Mouse (Mus musculus) embryonic facial prominence, embryonic 11.5 days (tissue): ENCODE data around the gene Prpsap1. TPM values are rescaled to one million over a fixed set of nuclear protein-coding genes. Genes with fewer than 3 reads are reported as not detected.
"Not testable (repeated sequence)": the region's sequence is repeated elsewhere in the genome, so short reads cannot be mapped to it uniquely, and the experiment has no call there.

Experiments
- ATAC-seq: fragments of 200-750 bp; cut with Nextera tagmentation; replicated peaks from 2 replicates; pipeline ENCODE4 v1.8.0; 2017; ENCODE audit warnings: low read depth; ENCODE audit not compliant: insufficient number of reproducible peaks, low FRiP score, low TSS enrichment
- DNase-seq: peaks from one replicate; pipeline ENCODE4 v3.0.0-alpha.2; 2015; ENCODE audit warnings: low spot score
- H3K27ac ChIP-seq: fragments of 300-500 bp; sonication (generic); replicated peaks from 2 replicates; pipeline ENCODE4 v1.5.1; 2014; ENCODE audit warnings: mild to moderate bottlenecking, low read depth, low read length, control low read depth
- H3K27me3 ChIP-seq: fragments of 300-500 bp; sonication (generic); 2 replicates; pipeline ENCODE4 v1.6.1; 2014; ENCODE audit warnings: mild to moderate bottlenecking, low read length, moderate library complexity, mixed read lengths; ENCODE audit not compliant: control insufficient read depth, insufficient read depth
- H3K36me3 ChIP-seq: fragments of 300-500 bp; sonication (generic); replicated peaks from 2 replicates; pipeline ENCODE4 v1.6.1; 2014; ENCODE audit warnings: low read depth, mild to moderate bottlenecking, low read length, moderate library complexity, mixed read lengths; ENCODE audit not compliant: control insufficient read depth, insufficient read depth
- H3K4me1 ChIP-seq: fragments of 300-500 bp; sonication (generic); 2 replicates; pipeline ENCODE4 v1.6.1; 2014; ENCODE audit warnings: low read length, mixed read lengths; ENCODE audit not compliant: control insufficient read depth, insufficient read depth
- H3K4me2 ChIP-seq: fragments of 300-500 bp; sonication (generic); 2 replicates; pipeline ENCODE4 v1.6.1; 2014; ENCODE audit warnings: low read depth, mild to moderate bottlenecking, control low read depth, low read length, moderate library complexity
- H3K4me3 ChIP-seq: fragments of 300-500 bp; sonication (generic); 2 replicates; pipeline ENCODE4 v1.5.1; 2014; ENCODE audit warnings: low read depth, low read length, control low read depth
- H3K9ac ChIP-seq: fragments of 300-500 bp; sonication (generic); replicated peaks from 2 replicates; pipeline ENCODE4 v1.6.1; 2014; ENCODE audit warnings: mild to moderate bottlenecking, control low read depth, low read length
- H3K9me3 ChIP-seq: fragments of 300-500 bp; sonication (generic); replicated peaks from 2 replicates; pipeline ENCODE4 v1.6.1; 2016; ENCODE audit warnings: mild to moderate bottlenecking, low read length, inconsistent platforms, mixed read lengths; ENCODE audit not compliant: control insufficient read depth
- WGBS: fragments of 180-500 bp; shearing (Covaris S2); extraction: QIAGEN DNeasy Blood & Tissue Kit; methylation state at CpG from one replicate; pipeline ENCODE4 v1.1.7; 2014; 5-methylcytosine and 5-hydroxymethylcytosine counted together
- polyA plus RNA-seq: library from polyadenylated mRNA; unstranded; fragments of >200 nt; fragmentation: Nextera tagmentation; extraction: Ambion mirVana; gene quantifications from 2 replicates; pipeline ENCODE4 v1.2.1, GENCODE M21; 2014

Prpsap1 gene
- polyA plus RNA-seq, 1 experiment from 2014 or later: 171 TPM

- no peak overlapping the region for H3K4me3 ChIP-seq
- no peak overlapping the region for H3K27ac ChIP-seq
- H3K36me3 ChIP-seq: peaks cover 25% of the 10 kb centered on the region
Observed at GRCm38 (mm10) chr11:116477160-116477759, 16.7 kb downstream of the Prpsap1 start.

GRCm38 (mm10) chr11:116476696-116477095, 17.3 kb downstream of the Prpsap1 start:
- no peaks in the 10 kb centered on the region for H3K9me3 ChIP-seq
- H3K9ac ChIP-seq: no peak overlapping the region
- no peaks in the 10 kb centered on the region for H3K27me3 ChIP-seq
- no peak overlapping the region for H3K4me3 ChIP-seq
- no peaks in the 10 kb centered on the region for H3K4me1 ChIP-seq
- peaks cover 27% of the 10 kb centered on the region for H3K36me3 ChIP-seq
- H3K27ac ChIP-seq: no peak overlapping the region
- no peak overlapping the region for H3K4me2 ChIP-seq
- no peak for ATAC-seq
- WGBS: 93% methylated on average over 6 of the region's 6 CpGs
- DNase-seq: no peak

More at GRCm38 (mm10) chr11:116477160-116477759, 16.7 kb downstream of the Prpsap1 start:
- WGBS: 68% methylated on average over 15 of the region's 15 CpGs
- DNase-seq (no peak), ATAC-seq (no peak)
- no peaks in the 10 kb centered on the region for H3K27me3 ChIP-seq
- no peak overlapping the region for H3K4me2 ChIP-seq
- H3K9ac ChIP-seq: no peak overlapping the region
- no peaks in the 10 kb centered on the region for H3K4me1 ChIP-seq
- no peaks in the 10 kb centered on the region for H3K9me3 ChIP-seq

GRCm38 (mm10) chr11:116476041-116476440, 18.0 kb downstream of the Prpsap1 start:
- Histone ChIP-seq H3K36me3 (peaks cover 27% of the 10 kb centered on the region), H3K9ac (no peak overlapping the region), H3K4me2 (no peak overlapping the region), H3K27me3 (no peaks in the 10 kb centered on the region), H3K4me3 (no peak overlapping the region), H3K9me3 (no peaks in the 10 kb centered on the region), H3K27ac (no peak overlapping the region), H3K4me1 (no peaks in the 10 kb centered on the region)
- 91% methylated on average over 10 of the region's 10 CpGs for WGBS
- no peak for ATAC-seq
- no peak for DNase-seq

- H3K4me1 ChIP-seq: no peaks in the 10 kb centered on the region
- peaks cover 15% of the 10 kb centered on the region for H3K36me3 ChIP-seq
- no peak for ATAC-seq
- H3K4me3 ChIP-seq: no peak overlapping the region
- 83% methylated on average over 4 of the region's 4 CpGs for whole genome bisulfite sequencing
- H3K9ac ChIP-seq: no peak overlapping the region
- no peak for DNase-seq
- no peaks in the 10 kb centered on the region for H3K9me3 ChIP-seq
- no peaks in the 10 kb centered on the region for H3K27me3 ChIP-seq
- H3K4me2 ChIP-seq: no peak overlapping the region
- no peak overlapping the region for H3K27ac ChIP-seq
Observed at GRCm38 (mm10) chr11:116472275-116472674, 21.7 kb downstream of the Prpsap1 start.

GRCm38 (mm10) chr11:116470896-116471295, 23.1 kb downstream of the Prpsap1 start:
- Histone ChIP-seq H3K27ac (no peak overlapping the region), H3K36me3 (peaks cover 15% of the 10 kb centered on the region)

GRCm38 (mm10) chr11:116470249-116470648, 23.8 kb downstream of the Prpsap1 start:
- Histone ChIP-seq H3K4me2 (no peak overlapping the region), H3K36me3 (peaks cover 15% of the 10 kb centered on the region), H3K4me1 (no peaks in the 10 kb centered on the region), H3K4me3 (no peak overlapping the region), H3K27ac (no peak overlapping the region), H3K9me3 (no peaks in the 10 kb centered on the region), H3K9ac (no peak overlapping the region), H3K27me3 (no peaks in the 10 kb centered on the region)
- 83% methylated on average over 3 of the region's 3 CpGs for WGBS
- ATAC-seq: no peak
- DNase-seq: no peak

More at GRCm38 (mm10) chr11:116470896-116471295, 23.1 kb downstream of the Prpsap1 start:
- Histone ChIP-seq H3K27me3 (no peaks in the 10 kb centered on the region), H3K9me3 (no peaks in the 10 kb centered on the region), H3K9ac (no peak overlapping the region), H3K4me3 (no peak overlapping the region), H3K4me1 (no peaks in the 10 kb centered on the region), H3K4me2 (no peak overlapping the region)
- no peak for DNase-seq
- ATAC-seq: no peak
- WGBS: 91% methylated on average over 4 of the region's 4 CpGs

GRCm38 (mm10) chr11:116468338-116468737, 25.7 kb downstream of the Prpsap1 start:
- not testable (repeated sequence) for H3K4me1 ChIP-seq, H3K9ac ChIP-seq, DNase-seq, ATAC-seq, H3K27ac ChIP-seq, H3K9me3 ChIP-seq, H3K4me2 ChIP-seq, H3K27me3 ChIP-seq, H3K4me3 ChIP-seq
- WGBS: 80% methylated on average over 3 of the region's 3 CpGs
- H3K36me3 ChIP-seq: peaks cover 12% of the 10 kb centered on the region

GRCm38 (mm10) chr11:116466141-116466540, 27.9 kb downstream of the Prpsap1 start, which contains the start of gene Qrich2:
TSS of gene Qrich2 (minus strand) at chr11:116466241.
- Histone ChIP-seq H3K4me1 (no peaks in the 10 kb centered on the region), H3K36me3 (peaks cover 5% of the 10 kb centered on the region), H3K27me3 (no peaks in the 10 kb centered on the region), H3K9me3 (no peaks in the 10 kb centered on the region), H3K9ac (no peak within 1 kb of the TSS), H3K4me2 (no peak within 1 kb of the TSS), H3K27ac (no peak within 1 kb of the TSS), H3K4me3 (no peak within 1 kb of the TSS)
- DNase-seq: no peak
- 66% methylated on average over 20 of the region's 20 CpGs for WGBS
- ATAC-seq: no peak
